Mouse (Mus musculus) midbrain, postnatal 0 days (tissue): ENCODE results near the gene Pigu. TPM values are rescaled to one million over a fixed set of nuclear protein-coding genes. Genes with fewer than 3 reads are reported as not detected.

Experiments
- ATAC-seq: fragments of 200-750 bp; cut with Nextera tagmentation; 2 replicates; pipeline ENCODE4 v1.8.0; 2017; ENCODE audit warnings: moderate number of reproducible peaks, mild to moderate bottlenecking, moderate TSS enrichment, moderate library complexity; ENCODE audit not compliant: low FRiP score
- DNase-seq: peaks from one replicate; pipeline ENCODE4 v3.0.0-alpha.2; 2015; ENCODE audit warnings: low spot score
- H3K27ac ChIP-seq: fragments of 300-500 bp; sonication (generic); 2 replicates; pipeline ENCODE4 v1.5.1; 2014; ENCODE audit warnings: low read depth, mild to moderate bottlenecking, low read length, mixed read lengths
- H3K27me3 ChIP-seq: fragments of 300-500 bp; sonication (generic); 2 replicates; pipeline ENCODE4 v1.6.1; 2014; ENCODE audit warnings: low read length, control low read depth, mixed read lengths; ENCODE audit not compliant: insufficient read depth
- H3K36me3 ChIP-seq: fragments of 300-500 bp; sonication (generic); 2 replicates; pipeline ENCODE4 v1.6.1; 2014; ENCODE audit warnings: low read length, control low read depth, mixed read lengths; ENCODE audit not compliant: insufficient read depth
- H3K4me1 ChIP-seq: fragments of 300-500 bp; sonication (generic); 2 replicates; pipeline ENCODE4 v1.6.1; 2014; ENCODE audit warnings: mild to moderate bottlenecking, control low read depth, antibody characterized with exemption, low read length, mixed read lengths; ENCODE audit not compliant: insufficient read depth
- H3K4me2 ChIP-seq: fragments of 300-500 bp; sonication (generic); 2 replicates; pipeline ENCODE4 v1.6.1; 2014; ENCODE audit warnings: low read depth, mild to moderate bottlenecking, low read length, mixed read lengths; ENCODE audit not compliant: poor library complexity, severe bottlenecking
- H3K4me3 ChIP-seq: fragments of 300-500 bp; sonication (generic); 2 replicates; pipeline ENCODE4 v1.5.1; 2014; ENCODE audit warnings: low read depth, mild to moderate bottlenecking, low read length, moderate library complexity
- H3K9ac ChIP-seq: fragments of 300-500 bp; sonication (generic); replicated peaks from 2 replicates; pipeline ENCODE4 v1.6.1; 2014; ENCODE audit warnings: mild to moderate bottlenecking, low read length, moderate library complexity, mixed read lengths; ENCODE audit not compliant: poor library complexity, severe bottlenecking
- H3K9me3 ChIP-seq: fragments of 300-500 bp; sonication (generic); 2 replicates; pipeline ENCODE4 v1.6.1; 2016; ENCODE audit warnings: low read length, control low read depth
- CTCF ChIP-seq: IDR thresholded peaks from 2 replicates; pipeline ENCODE4 v1.5.1; 2016; ENCODE audit warnings: antibody characterized with exemption, mild to moderate bottlenecking
- WGBS: fragments of 180-500 bp; shearing (Covaris S2); extraction: QIAGEN DNeasy Blood & Tissue Kit; methylation state at CpG from one replicate; pipeline ENCODE4 v1.1.7; 2014; 5-methylcytosine and 5-hydroxymethylcytosine counted together
- polyA plus RNA-seq: library from polyadenylated mRNA; unstranded; fragments of >200 nt; fragmentation: Nextera tagmentation; extraction: Ambion mirVana; gene quantifications from 2 replicates; pipeline ENCODE4 v1.2.1, GENCODE M21; 2015
- total RNA-seq: library from RNA; depleted of rRNA; stranded (reverse); fragments of >200 nt; gene quantifications from 2 replicates; pipeline ENCODE4 v1.2.3, GENCODE M21; 2014

Gene Pigu
- total and polyA plus RNA-seq, 2 experiments from 2014 or later: 44.2 to 54.7 TPM

- no peak overlapping the region for H3K9ac ChIP-seq
- no peak for ATAC-seq
- H3K4me1 ChIP-seq: no peaks in the 10 kb centered on the region
- peaks cover 38% of the 10 kb centered on the region for H3K36me3 ChIP-seq
- H3K27me3 ChIP-seq: no peaks in the 10 kb centered on the region
- DNase-seq: no peak
- H3K4me2 ChIP-seq: no peak overlapping the region
- no peak overlapping the region for H3K27ac ChIP-seq
- no peak overlapping the region for H3K4me3 ChIP-seq
- 94% methylated on average over 4 of the region's 4 CpGs for WGBS
- TF ChIP-seq CTCF: no peak
- H3K9me3 ChIP-seq: no peaks in the 10 kb centered on the region
These were observed 25.9 kb downstream of the Pigu start for GRCm38 (mm10) chr2:155331351-155331750.

- TF ChIP-seq CTCF: no peak
- H3K9ac ChIP-seq: no peak overlapping the region
- WGBS: 93% methylated on average over 4 of the region's 4 CpGs
- H3K4me2 ChIP-seq: no peak overlapping the region
- H3K36me3 ChIP-seq: peaks cover 38% of the 10 kb centered on the region
- H3K4me3 ChIP-seq: no peak overlapping the region
- no peaks in the 10 kb centered on the region for H3K9me3 ChIP-seq
- H3K4me1 ChIP-seq: no peaks in the 10 kb centered on the region
- H3K27me3 ChIP-seq: no peaks in the 10 kb centered on the region
- no peak overlapping the region for H3K27ac ChIP-seq
- ATAC-seq (no peak), DNase-seq (no peak)
These were observed 26.4 kb downstream of the Pigu start for GRCm38 (mm10) chr2:155330811-155331210.

GRCm38 (mm10) chr2:155329707-155330106 lies 27.5 kb downstream of the Pigu start:
- no peak overlapping the region for H3K27ac ChIP-seq
- ATAC-seq (no peak), DNase-seq (no peak)
- H3K36me3 ChIP-seq: peaks cover 30% of the 10 kb centered on the region
- 93% methylated on average over 2 of the region's 2 CpGs for WGBS
- no peak overlapping the region for H3K4me3 ChIP-seq
- no peaks in the 10 kb centered on the region for H3K27me3 ChIP-seq
- no peak overlapping the region for H3K9ac ChIP-seq
- no peak overlapping the region for H3K4me2 ChIP-seq
- H3K4me1 ChIP-seq: no peaks in the 10 kb centered on the region
- H3K9me3 ChIP-seq: no peaks in the 10 kb centered on the region
- TF ChIP-seq CTCF: no peak

- DNase-seq (no peak), ATAC-seq (no peak)
- Histone ChIP-seq H3K27ac (no peak overlapping the region), H3K4me2 (no peak overlapping the region), H3K27me3 (no peaks in the 10 kb centered on the region), H3K9me3 (no peaks in the 10 kb centered on the region), H3K4me3 (no peak overlapping the region), H3K4me1 (no peaks in the 10 kb centered on the region), H3K9ac (no peak overlapping the region), H3K36me3 (peaks cover 28% of the 10 kb centered on the region)
- no peak for TF ChIP-seq CTCF
These were observed 28.3 kb downstream of the Pigu start for GRCm38 (mm10) chr2:155328906-155329305.

- ATAC-seq (no peak), DNase-seq (no peak)
- H3K4me3 ChIP-seq: no peak overlapping the region
- no peaks in the 10 kb centered on the region for H3K4me1 ChIP-seq
- H3K9ac ChIP-seq: no peak overlapping the region
- H3K36me3 ChIP-seq: peaks cover 24% of the 10 kb centered on the region
- no peaks in the 10 kb centered on the region for H3K27me3 ChIP-seq
- H3K4me2 ChIP-seq: no peak overlapping the region
- H3K9me3 ChIP-seq: no peaks in the 10 kb centered on the region
- 94% methylated on average over 5 of the region's 5 CpGs for WGBS
- H3K27ac ChIP-seq: no peak overlapping the region
- TF ChIP-seq CTCF: no peak
These were observed 29.3 kb downstream of the Pigu start for GRCm38 (mm10) chr2:155327906-155328305.

- whole genome bisulfite sequencing: 92% methylated on average over 4 of the region's 4 CpGs
- TF ChIP-seq CTCF: no peak
- peaks cover 17% of the 10 kb centered on the region for H3K36me3 ChIP-seq
These were observed 31.2 kb downstream of the Pigu start for GRCm38 (mm10) chr2:155326001-155326400.

GRCm38 (mm10) chr2:155320596-155320995 lies 36.6 kb downstream of the Pigu start:
- H3K9ac ChIP-seq: no peak overlapping the region
- no peak for ATAC-seq
- 87% methylated on average over 5 of the region's 5 CpGs for WGBS

More at GRCm38 (mm10) chr2:155326001-155326400, 31.2 kb downstream of the Pigu start:
- no peaks in the 10 kb centered on the region for H3K9me3 ChIP-seq
- H3K27ac ChIP-seq: no peak overlapping the region
- no peak overlapping the region for H3K4me2 ChIP-seq
- no peak overlapping the region for H3K9ac ChIP-seq
- H3K4me3 ChIP-seq: no peak overlapping the region
- DNase-seq (no peak), ATAC-seq (no peak)
- no peaks in the 10 kb centered on the region for H3K27me3 ChIP-seq
- no peaks in the 10 kb centered on the region for H3K4me1 ChIP-seq

More at GRCm38 (mm10) chr2:155320596-155320995, 36.6 kb downstream of the Pigu start:
- no peak overlapping the region for H3K4me2 ChIP-seq
- no peaks in the 10 kb centered on the region for H3K27me3 ChIP-seq
- H3K27ac ChIP-seq: no peak overlapping the region
- no peaks in the 10 kb centered on the region for H3K9me3 ChIP-seq
- no peak overlapping the region for H3K4me3 ChIP-seq
- H3K36me3 ChIP-seq: peaks cover 5% of the 10 kb centered on the region; the same call in 1 of the 2 replicates
- no peaks in the 10 kb centered on the region for H3K4me1 ChIP-seq
- no peak for TF ChIP-seq CTCF
- no peak for DNase-seq
